Mouse (Mus musculus): Measurements from ENCODE around the gene Sptbn2. TPM values are rescaled to one million over a fixed set of nuclear protein-coding genes. Genes with fewer than 3 reads are reported as not detected.
A peak's percentile ranks its signal among the peaks of the same experiment; 100 is the strongest.
"Not testable (repeated sequence)": the region's sequence is repeated elsewhere in the genome, so short reads cannot be mapped to it uniquely, and the experiment has no call there.

Sptbn2 gene
- total RNA-seq, 2 experiments from 2014 or later = not detected

DNA sequence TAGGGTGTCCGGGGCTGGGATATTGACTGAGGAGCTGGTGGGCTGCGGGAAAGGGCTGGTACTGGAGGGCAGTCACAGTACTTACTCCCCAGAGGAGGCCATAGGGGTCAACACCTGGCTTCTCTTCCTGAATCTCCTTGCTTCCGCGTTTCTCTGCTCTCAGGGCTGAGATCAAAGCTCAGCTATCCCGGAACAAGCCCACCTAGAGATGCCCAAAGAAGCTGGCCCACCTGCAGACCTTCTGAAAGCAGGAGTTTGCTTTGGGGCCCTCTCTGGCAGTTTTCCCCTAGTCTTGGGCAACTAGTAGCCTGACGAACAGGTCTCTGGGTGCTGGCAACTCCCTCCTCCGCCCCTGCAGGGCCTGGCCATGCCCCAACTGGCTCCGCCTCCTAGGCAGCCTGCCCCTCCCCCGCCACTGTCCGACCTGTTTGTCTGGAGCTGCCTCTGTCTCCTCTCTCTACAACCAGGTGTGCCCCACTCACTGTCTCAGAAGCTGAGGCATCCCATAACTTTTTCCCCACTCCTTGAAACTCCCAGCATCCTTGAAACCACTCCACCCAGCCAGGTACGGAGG is 9.8 kb downstream of the Sptbn2 start:
- ATAC-seq (replicated peaks; ENCODE audit: poor library complexity) = no peak

DNA sequence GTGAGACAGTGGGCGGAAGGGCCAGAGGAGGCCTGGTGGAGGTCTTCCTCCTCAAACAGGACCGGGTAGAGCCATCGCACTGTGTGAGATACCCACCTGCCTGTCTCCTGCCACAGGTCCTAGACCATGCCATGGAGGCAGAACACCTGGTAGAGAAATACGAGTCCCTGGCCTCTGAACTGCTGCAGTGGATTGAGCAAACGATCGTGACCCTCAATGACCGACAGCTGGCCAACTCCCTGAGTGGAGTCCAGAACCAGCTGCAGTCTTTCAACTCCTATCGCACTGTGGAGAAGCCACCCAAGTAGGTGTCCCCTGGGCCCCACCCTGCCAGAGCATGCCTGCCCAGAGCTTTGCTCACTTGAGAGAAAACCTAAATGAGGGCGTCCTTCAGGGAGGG is 18.2 kb downstream of the Sptbn2 start:
- ATAC-seq (replicated peaks; ENCODE audit: poor library complexity) = no peak

DNA sequence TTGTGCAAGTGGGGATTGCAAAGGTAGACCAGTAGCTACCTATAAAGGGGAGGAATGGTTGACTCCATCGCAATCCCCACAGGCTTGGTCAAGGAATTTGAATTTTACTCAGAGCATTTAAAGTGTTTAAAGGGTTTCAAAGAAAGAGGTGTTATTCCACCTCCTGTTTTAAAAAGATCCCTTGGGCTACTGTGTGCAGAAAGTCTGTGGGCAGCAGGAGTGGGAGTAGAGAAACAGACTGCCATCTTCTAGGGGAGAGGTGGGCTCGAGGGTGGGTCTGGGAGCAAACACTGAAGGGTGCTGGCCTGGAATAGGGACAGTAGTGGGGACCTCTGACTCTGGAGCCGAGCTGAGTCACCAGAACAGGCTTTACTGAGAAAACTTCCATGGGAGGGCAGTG is 22.1 kb downstream of the Sptbn2 start:
- no peak for ATAC-seq (replicated peaks; ENCODE audit: poor library complexity)

DNA sequence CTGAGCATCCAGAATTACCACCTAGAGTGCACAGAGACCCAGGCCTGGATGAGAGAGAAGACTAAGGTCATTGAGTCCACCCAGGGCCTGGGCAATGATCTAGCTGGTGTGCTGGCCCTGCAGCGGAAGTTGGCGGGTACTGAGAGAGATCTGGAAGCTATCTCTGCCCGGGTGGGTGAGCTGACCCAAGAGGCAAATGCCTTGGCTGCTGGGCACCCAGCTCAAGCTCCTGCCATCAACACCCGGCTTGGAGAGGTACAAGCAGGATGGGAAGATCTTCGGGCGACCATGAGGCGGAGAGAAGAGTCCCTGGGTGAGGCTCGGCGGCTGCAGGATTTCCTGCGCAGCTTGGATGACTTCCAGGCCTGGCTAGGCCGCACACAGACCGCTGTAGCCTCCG is 26.9 kb downstream of the Sptbn2 start:
- no peak for ATAC-seq (replicated peaks; ENCODE audit: poor library complexity)

DNA sequence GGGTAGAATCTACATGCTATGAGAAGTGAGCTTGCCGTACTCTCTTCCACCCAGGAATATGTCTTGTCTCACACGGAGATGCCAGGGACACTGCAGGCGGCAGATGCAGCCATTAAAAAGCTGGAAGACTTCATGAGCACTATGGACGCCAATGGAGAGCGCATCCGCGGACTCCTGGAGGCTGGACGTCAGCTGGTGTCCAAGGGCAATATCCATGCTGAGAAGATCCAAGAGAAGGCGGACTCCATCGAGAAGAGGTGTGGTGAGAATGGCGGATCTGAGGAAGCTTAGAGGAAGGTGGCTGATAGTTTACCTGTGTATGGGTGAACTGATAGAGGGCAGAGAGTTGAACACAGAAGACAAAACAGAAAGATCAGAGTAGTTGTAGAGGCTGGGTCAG is 28.1 kb downstream of the Sptbn2 start:
- no peak for ATAC-seq (replicated peaks; ENCODE audit: poor library complexity)

DNA sequence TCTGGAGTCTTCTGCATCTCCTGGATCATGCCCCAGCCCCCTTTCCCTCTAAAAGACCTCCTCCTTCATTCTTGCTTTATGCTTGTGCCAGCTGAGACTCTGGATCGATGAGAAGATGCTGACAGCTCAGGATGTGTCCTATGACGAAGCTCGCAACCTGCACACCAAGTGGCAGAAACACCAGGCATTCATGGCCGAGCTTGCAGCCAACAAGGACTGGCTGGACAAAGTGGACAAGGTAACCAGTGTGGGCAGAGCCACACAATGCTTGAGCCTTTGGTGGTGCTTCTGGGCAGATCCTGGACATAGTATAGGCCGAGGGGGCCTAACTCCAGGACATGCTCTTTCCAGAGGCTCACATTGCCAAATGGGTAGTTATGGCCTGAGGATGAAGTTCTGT is 28.8 kb downstream of the Sptbn2 start:
- ATAC-seq (replicated peaks; ENCODE audit: poor library complexity) = no peak

DNA sequence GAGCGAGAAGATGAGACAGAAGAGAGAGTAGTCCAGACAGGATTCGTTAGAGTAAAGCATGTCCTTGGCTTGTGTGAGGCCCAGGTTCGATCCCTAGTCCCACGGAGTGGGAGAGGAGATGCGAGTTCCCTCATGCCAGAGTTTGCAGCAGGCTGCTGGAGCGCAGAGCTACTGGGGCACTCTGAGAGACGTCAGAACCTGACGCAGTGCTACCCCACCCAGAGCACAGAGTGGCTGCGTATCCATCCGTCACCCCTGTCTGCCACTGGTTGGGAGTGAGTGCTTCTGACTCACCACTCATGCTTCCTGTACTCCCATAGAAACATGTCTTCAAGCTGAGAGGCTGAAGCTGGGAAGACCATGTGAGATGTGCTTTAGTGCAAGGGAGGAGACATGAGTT is 30.5 kb downstream of the Sptbn2 start:
- ATAC-seq (replicated peaks; ENCODE audit: poor library complexity) = no peak

DNA sequence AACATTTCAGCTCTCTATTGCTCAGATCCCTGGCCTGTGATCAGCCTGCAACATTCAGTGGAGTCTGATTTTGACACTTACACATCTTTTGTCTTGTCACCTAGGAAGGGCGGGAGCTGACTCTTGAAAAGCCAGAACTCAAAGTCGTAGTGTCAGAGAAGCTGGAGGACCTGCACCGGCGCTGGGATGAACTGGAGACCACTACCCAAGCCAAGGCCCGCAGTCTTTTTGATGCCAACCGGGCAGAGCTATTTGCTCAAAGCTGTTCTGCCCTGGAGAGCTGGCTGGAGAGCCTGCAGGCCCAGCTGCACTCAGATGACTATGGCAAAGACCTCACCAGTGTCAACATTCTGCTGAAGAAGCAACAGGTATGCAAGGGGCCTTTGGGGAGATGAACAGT is 31.3 kb downstream of the Sptbn2 start:
- ATAC-seq (replicated peaks; ENCODE audit: poor library complexity) = no peak

DNA sequence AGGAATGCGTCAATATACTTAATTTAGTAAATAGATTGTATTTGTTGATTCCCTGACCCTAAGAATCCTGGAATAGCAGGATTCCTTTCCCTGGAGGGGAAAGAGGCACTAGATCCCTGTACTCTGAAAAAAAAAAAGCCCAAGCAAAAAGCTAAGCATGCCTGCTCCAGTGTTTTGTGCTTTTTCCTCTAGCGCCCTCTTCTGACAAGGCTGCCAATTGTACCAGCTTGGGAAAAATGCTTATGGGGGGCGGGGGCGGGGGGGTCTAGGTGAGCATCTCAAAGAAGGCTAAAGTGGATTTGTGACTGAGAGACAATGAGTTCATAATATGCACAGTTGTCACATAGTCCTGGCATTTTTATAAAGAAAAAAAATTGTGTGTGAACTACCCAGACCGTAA is 32.6 kb downstream of the Sptbn2 start:
- ATAC-seq (replicated peaks; ENCODE audit: poor library complexity) = no peak

DNA sequence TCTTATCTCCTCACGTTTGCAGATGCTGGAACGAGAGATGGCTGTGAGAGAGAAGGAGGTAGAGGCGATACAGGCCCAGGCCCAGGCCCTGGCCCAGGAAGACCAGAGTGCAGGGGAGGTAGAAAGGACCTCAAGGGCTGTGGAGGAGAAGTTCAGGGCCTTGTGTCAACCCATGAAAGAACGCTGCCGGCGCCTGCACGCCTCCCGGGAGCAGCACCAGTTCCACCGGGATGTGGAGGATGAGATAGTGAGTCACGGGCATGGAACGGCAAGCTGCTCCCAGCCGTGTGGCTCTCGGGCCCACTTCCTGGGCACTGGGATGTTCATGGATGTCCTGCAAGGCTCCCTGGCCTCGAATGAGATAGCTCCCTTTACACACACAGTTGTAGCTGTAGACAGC is 33.1 kb downstream of the Sptbn2 start:
- ATAC-seq (replicated peaks; ENCODE audit: poor library complexity) = no peak

DNA sequence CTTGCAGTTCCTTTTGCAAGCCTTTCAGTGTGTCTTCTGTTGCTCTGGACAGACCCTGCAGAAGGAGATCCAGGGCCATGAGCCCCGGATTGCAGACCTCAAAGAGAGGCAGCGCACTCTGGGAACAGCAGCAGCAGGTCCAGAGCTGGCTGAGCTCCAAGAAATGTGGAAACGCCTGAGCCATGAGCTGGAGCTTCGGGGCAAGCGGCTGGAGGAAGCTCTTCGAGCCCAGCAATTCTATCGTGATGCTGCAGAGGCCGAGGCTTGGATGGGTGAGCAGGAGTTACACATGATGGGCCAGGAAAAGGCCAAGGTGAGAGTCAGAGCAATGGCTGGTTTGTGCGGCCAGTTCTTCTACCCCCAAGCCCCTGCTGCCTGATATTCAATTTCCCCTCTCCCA is 34.1 kb downstream of the Sptbn2 start:
- no peak for ATAC-seq (replicated peaks; ENCODE audit: poor library complexity)

DNA sequence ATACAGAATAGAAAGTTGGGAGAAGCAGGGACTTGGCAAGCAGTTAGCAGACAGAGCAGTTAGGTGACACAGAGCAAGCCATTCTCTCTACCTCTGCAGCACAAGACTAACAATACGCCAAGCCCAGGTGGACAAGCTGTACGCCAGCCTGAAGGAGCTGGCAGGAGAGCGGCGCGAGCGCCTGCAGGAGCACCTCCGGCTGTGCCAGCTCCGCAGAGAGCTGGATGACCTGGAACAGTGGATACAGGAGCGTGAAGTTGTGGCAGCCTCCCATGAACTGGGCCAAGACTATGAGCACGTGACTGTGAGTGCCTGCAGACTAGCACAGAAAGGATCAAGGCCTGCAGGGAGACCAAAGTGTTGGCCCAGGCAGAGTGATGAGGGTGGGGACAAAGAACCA is 34.7 kb downstream of the Sptbn2 start:
- ATAC-seq (replicated peaks; ENCODE audit: poor library complexity) = no peak

DNA sequence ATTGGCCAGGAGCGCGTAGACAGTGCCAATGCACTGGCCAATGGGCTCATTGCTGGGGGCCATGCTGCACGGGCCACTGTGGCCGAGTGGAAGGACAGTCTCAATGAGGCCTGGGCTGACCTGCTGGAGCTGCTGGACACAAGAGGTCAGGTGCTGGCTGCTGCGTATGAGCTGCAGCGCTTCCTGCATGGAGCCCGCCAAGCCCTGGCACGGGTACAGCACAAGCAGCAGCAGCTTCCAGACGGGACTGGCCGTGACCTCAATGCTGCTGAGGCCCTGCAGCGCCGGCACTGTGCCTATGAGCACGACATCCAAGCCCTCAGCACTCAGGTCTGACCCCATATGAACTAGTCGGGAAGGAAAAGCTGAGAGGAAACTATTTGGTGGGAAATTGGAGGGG is 35.6 kb downstream of the Sptbn2 start:
- ATAC-seq (replicated peaks; ENCODE audit: poor library complexity) = no peak

DNA sequence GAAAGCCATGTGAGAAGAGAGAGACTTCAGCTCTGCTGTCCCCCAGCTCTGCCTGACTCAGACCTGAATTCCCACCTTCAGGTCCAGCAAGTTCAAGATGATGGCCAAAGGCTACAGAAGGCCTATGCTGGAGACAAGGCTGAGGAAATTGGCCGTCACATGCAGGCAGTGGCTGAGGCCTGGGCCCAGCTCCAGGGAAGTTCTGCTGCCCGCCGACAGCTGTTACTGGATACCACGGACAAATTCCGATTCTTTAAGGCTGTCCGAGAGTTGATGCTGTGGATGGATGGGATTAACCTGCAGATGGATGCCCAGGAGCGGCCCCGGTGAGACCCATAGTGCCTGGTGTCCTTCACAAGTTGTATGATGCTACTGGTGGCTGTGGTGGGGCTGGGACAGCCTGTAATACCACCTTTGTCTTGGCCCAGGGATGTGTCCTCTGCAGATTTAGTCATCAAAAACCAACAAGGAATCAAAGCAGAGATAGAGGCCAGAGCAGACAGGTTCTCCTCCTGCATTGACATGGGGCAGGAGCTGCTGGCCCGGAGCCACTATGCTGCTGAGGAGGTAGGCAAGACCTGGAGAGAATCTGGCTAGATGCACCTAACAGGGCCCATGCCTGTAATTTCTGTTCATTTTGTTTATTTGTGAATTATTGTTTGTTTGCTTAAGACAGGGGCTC is 36.8 kb downstream of the Sptbn2 start:
- no peak for ATAC-seq (replicated peaks; ENCODE audit: poor library complexity)

DNA sequence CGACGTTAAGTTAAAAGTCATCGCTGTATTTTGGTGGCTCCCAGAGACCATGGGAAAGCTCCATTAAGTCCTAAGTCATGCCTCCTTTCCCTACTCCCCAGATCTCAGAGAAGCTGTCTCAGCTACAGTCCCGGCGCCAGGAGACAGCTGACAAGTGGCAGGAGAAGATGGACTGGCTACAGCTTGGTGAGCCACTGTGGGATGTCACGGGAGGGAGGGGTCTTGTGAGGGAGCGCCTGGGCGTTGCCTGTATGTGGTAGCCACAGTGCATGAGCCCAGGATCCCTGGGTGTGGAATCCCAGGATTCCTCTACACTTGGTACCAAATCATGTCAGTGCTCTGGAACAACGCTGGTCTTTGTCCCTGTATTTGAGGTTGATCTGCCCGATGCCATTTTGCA is 37.5 kb downstream of the Sptbn2 start:
- no peak for ATAC-seq (replicated peaks; ENCODE audit: poor library complexity)

DNA sequence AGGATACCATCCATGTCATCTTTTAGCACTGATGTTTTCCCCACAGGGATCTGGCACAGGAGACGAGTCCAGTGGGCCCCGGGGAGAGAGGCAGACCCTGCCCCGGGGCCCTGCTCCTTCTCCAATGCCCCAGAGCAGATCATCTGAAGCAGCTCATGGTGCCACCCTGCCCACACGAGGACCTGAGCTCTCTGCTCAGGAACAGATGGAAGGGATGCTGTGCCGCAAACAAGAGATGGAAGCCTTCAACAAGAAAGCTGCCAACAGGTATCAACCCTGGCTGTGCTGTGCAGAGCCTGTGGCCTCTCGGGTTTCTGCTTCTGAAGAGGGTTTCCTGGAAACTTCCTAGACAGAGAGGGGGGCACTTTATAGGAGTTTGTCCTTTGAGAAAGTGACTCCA is 39.0 kb downstream of the Sptbn2 start:
- no peak for ATAC-seq (replicated peaks; ENCODE audit: poor library complexity)

DNA sequence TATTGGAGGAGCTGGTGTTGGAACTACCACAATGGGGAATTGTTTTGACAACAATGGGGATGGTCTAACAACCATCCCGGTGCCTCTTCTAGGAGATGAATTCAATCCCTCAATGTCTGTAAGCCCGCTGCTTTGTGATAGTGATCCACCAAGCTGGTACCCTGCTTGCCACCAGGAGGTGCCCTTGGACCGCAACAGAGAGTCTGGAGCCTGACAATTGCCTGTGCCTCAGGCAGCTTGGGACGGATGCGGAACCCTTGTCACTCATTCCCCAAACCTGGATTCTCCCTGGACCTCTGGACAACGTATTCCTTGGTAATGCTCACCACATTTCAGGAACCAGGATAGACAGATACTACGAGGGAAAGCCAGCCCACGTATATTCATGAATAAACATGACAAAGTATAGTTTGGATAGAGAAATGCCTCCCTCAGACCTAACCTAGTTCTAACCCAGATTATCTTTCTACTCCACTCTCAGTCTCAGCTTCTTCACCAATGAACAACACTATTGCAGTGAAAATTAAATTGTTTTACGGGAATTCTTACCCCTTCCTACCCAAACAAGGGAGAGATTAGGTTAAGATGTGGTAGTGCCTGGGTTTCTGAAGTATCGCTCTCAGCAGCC is 44.7 kb downstream of the Sptbn2 start:
- peak; percentile 89 for ATAC-seq (replicated peaks; ENCODE audit: poor library complexity)

DNA sequence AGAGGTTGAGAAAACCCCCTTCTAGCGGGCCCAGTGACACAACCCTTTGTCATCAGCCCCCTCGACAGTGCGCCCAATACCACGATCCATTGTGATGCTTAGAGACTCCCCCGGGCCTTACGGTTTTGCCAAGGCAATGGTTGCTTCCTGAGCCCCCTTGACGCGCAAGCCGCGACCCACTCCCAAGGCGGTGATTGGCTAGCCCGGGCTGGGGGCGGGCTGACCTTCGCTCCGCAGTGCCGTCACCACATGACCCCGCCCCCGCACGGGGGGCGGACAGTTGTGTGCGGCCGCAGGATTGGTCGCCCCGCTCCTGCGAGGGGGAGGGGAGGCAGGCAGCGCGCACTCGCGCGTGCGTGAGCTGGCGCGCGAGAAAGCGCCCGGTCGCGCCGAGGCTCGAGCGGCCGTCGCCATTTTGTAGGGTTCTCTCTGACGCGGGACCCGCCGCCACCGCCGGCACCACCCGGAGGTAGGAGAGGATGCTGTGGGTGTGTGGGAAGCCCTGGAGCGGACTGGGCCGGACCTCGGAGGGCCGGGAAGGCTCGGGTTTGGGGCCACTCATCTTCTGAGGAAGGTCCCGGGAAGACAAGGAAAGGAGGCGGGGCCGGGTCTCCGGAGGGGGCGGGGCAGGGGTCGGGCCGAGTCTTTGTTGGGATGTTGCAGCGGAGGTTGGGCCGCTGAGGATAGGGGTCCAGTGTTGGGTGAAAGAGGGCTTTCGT is 45.4 kb downstream of the Sptbn2 start, which contains the start of gene Rbm4b:
Gene Rbm4b, plus strand, starts transcription at position 305 of the 719 bp plus-strand sequence.
- ATAC-seq (replicated peaks; ENCODE audit: poor library complexity) = peak; percentile 93

DNA sequence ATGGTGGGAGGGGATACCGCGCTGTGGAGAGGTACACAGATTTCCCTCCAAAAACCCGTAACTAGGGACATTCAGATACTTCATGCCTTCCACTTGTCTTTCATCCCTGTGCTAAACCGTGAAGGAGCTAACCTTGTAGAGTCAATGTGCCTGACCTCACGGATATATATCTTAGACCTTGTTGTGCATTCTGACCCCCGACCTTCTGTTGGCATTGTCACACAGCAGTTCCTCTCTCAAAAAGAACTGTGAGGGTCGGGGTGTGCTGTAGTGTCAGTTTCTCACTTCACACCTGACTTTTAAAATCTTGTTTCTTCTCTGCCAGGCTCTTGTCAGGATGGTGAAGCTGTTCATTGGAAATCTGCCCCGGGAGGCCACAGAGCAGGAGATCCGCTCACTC is 46.0 kb downstream of the Sptbn2 start:
- ATAC-seq (replicated peaks; ENCODE audit: poor library complexity) = no peak

DNA sequence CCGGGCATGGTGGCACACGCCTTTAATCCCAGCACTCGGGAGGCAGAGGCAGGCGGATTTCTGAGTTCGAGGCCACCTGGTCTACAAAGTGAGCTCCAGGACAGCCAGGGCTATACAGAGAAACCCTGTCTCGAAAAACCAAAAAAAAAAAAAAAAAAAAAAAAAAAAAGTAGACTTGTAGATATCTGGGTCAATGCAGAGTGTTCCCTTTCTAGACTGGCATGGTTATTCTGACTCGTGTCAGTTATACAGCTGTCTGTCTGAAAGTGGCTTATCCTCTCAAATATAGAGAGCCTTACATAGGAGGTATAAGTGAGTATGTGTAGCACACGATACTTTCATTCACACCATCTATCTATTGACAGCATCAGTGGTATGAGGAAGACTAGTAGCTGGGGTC is 49.6 kb downstream of the Sptbn2 start:
- ATAC-seq (replicated peaks; ENCODE audit: poor library complexity) = not testable (repeated sequence)

DNA sequence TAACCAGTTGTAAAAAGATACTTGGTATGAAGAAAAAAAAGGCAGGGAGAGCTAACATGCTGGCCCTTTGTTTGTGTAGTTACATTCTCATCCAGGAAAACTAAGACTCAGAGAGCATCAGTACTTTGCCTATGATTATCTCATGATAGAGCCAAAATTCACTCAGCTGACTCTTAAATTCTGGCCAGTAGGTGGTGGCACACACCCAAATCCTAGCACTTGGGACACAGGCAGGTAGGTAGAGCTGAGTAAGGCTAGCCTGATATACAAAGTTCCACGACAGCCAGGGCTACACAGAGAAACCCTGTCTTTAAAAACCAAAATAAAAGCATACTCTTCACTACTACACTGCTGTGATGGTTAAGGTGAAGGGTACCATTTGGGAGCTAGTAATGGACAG is 51.9 kb downstream of the Sptbn2 start:
- no peak for ATAC-seq (replicated peaks; ENCODE audit: poor library complexity)
